Mouse (Mus musculus) erythroblast, embryonic 14.5 days (primary cell): ENCODE measurements around the gene Mapt.

Source experiments
- GATA1 ChIP-seq: IDR thresholded peaks from 2 replicates; pipeline ENCODE4 v1.6.1; 2012; ENCODE audit warnings: low read length, inconsistent platforms, mixed read lengths
- TAL1 ChIP-seq: IDR thresholded peaks from 3 replicates; pipeline ENCODE4 v1.6.1; 2012; ENCODE audit warnings: low read length, inconsistent platforms, mixed read lengths

DNA sequence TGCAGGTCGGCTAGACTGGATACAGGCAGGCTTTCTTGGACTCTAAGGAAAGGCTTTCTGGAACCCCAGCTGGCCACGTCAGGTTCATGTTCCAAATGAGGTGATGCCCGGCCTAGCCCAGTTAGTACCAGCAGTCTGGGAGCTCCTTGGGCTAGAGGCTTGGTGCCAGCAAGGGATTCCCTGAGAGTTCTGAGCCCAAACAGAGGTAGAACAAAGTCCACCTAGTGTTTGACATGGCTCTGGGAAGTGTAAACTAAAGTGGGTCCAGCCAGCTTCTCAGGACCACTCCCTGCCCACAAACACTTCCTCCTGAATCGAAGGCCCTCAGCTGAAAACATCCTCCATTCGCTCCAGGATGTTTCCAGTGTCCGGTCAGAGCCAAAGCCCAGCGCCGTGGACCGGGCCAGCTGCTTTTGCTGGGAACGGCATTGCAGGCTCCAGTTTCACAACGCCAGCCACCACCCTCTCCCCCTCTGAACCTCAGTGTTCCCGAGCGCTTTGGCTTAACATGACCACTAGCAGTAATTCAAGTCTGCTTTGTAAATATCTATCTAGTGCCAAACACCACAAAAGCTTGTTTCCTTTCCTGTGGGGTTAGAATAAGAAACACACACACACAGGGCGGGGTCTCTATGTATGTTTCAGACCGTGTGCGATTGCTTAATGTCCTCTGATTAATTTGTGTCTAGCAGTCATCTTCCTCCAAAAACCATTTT, 85.7 kb downstream of the Mapt start:
- no peak for TF ChIP-seq TAL1
- no peak for TF ChIP-seq GATA1
